Mouse (Mus musculus) kidney, adult 2 months (tissue): Measurements from ENCODE around the gene Ptprs. TPM values are rescaled to one million over a fixed set of nuclear protein-coding genes. Genes with fewer than 3 reads are reported as not detected.

Source experiments
- DNase-seq: peaks from one replicate; pipeline ENCODE4 v3.0.0; 2021
- H3K27ac ChIP-seq: fragments of 200-500 bp; 2 replicates; pipeline ENCODE4 v1.5.1; 2012; ENCODE audit warnings: low read depth, low read length, control low read depth, inconsistent platforms; ENCODE audit not compliant: insufficient read depth
- H3K27me3 ChIP-seq: fragments of 200-500 bp; replicated peaks from 2 replicates; pipeline ENCODE4 v1.6.1; 2012; ENCODE audit warnings: mild to moderate bottlenecking, moderate library complexity, low read length, inconsistent platforms; ENCODE audit not compliant: control insufficient read depth, insufficient read depth
- H3K36me3 ChIP-seq: fragments of 200-500 bp; 2 replicates; pipeline ENCODE4 v1.6.1; 2012; ENCODE audit warnings: mild to moderate bottlenecking, moderate library complexity, low read length, inconsistent platforms; ENCODE audit not compliant: control insufficient read depth, insufficient read depth
- H3K4me1 ChIP-seq: fragments of 200-500 bp; 2 replicates; pipeline ENCODE4 v1.6.1; 2011; ENCODE audit warnings: low read length; ENCODE audit not compliant: control insufficient read depth, insufficient read depth
- H3K4me3 ChIP-seq: fragments of 200-500 bp; 2 replicates; pipeline ENCODE4 v1.5.1; 2011; ENCODE audit warnings: mild to moderate bottlenecking, low read depth, low read length, control low read depth; ENCODE audit not compliant: insufficient read depth
- CTCF ChIP-seq: fragments of 200-500 bp; conservative IDR thresholded peaks from 2 replicates; pipeline ENCODE4 v1.5.1; 2011; ENCODE audit warnings: low read depth, mild to moderate bottlenecking, control low read depth, low read length, moderate library complexity, mixed read lengths; ENCODE audit not compliant: insufficient read depth, insufficient read length
- POLR2A ChIP-seq: fragments of 200-500 bp; IDR thresholded peaks from one replicate; pipeline ENCODE4 v1.6.1; 2011; ENCODE audit warnings: low read depth, low read length, control low read depth
- WGBS: fragments of 180-500 bp; shearing (Covaris S2); methylation state at CpG from one replicate; pipeline ENCODE4 v1.1.7; 2018; 5-methylcytosine and 5-hydroxymethylcytosine counted together
- polyA plus RNA-seq: library from polyadenylated mRNA; depleted of rRNA; stranded (reverse); fragments of >200 nt; gene quantifications from 2 replicates; pipeline ENCODE4 v1.2.3, GENCODE M21; 2012

The Ptprs gene
- polyA plus RNA-seq, 1 experiment = 38.8 TPM

DNA sequence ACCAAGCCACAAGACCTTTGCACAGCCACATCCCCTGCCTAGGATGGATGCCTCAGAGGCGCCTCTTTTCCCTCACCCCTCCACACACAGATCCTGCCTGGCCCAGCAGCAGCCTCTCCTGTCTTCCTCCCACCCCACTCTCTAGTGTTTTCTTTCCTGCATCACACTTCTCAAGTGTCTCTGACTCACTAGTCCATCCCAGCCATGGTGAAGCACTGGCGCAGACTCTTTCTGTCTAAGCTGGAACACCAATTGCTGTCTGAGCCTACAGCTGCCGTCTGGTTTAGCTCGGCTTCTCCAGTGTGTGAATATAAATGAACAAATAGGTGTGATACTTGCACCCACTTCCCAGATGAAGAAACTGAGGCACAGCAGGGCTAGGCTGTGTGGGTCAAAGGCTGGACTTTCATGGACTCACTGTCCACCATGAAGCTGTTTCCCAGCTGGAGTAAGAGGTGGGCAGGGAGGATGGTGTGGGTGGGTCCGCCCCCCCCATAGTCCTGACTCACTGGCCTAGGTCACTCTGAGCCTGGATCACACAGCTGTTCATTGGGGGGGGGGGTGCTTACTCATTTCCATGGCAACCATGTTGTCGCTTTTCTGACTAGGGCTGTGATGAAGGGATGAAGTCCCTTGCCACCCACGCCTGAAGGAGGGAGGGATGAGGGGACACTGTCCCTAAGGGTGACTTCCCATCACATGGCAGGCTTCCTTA lies 14.3 kb upstream of the Ptprs start:
- Histone ChIP-seq H3K27ac (no peak overlapping the region), H3K4me1 (no peaks in the 10 kb centered on the region), H3K27me3 (no peaks in the 10 kb centered on the region), H3K36me3 (no peaks in the 10 kb centered on the region), H3K4me3 (no peak overlapping the region)
- TF ChIP-seq CTCF (no peak), POLR2A (no peak)
- DNase-seq = no peak
- 79% methylated on average over 7 of the region's 7 CpGs for WGBS

DNA sequence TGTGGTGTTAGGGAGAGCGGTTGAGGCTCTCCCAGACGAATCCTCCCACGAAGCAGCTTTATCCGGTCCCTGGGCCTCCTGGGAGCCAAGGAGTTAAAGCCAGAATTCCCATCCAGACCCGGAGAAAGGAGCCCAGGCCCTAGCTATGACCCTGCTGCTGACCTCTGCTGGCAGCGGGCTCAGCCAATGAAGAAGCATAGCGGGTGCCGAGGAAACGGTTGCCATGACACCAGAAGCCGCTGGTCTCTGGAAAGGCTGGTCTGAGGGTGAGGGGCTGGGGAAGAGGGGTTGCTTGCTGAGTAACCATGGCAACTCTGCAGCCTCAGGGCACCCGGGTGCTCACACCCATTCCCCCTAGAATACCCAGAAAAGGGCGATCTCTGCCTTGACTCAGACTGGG lies 11.7 kb upstream of the Ptprs start:
- no peak overlapping the region for H3K4me3 ChIP-seq
- 24% methylated on average over 12 of the region's 12 CpGs for WGBS
- TF ChIP-seq POLR2A = no peak
- TF ChIP-seq CTCF = no peak

DNA sequence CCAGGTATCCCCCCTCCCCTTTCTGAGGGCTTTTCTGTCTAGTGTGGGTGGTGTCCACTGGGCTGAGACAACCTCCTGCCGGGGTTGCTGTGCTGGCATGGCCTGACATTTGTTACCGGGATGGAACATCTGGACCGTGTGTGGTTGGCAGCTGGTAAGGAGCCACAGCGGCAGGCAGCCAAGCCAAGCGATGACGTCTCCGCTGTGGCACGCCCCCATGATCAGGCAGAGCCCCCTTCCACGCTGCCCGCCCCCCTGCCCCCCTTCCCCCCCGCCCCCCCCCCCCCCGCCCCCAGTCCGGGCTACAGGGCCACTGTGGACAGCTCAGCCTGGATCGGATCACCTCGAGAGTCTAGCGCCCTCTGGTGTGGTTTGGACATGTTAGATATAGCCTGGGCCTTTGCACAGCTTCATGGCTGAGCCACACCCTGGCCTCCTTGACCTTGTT lies 11.2 kb upstream of the Ptprs start:
- no peaks in the 10 kb centered on the region for H3K4me1 ChIP-seq
- H3K27ac ChIP-seq = no peak overlapping the region
- TF ChIP-seq CTCF (peak; percentile 52), POLR2A (no peak)
- DNase-seq = peak; percentile 50
- H3K4me3 ChIP-seq = no peak overlapping the region
- WGBS = 5% methylated on average over 11 of the region's 16 CpGs
- no peaks in the 10 kb centered on the region for H3K27me3 ChIP-seq
- no peaks in the 10 kb centered on the region for H3K36me3 ChIP-seq

More for the DNA sequence above, 11.7 kb upstream of the Ptprs start:
- H3K27me3 ChIP-seq = no peaks in the 10 kb centered on the region
- no peaks in the 10 kb centered on the region for H3K4me1 ChIP-seq
- H3K27ac ChIP-seq = no peak overlapping the region
- no peak for DNase-seq
- no peaks in the 10 kb centered on the region for H3K36me3 ChIP-seq

DNA sequence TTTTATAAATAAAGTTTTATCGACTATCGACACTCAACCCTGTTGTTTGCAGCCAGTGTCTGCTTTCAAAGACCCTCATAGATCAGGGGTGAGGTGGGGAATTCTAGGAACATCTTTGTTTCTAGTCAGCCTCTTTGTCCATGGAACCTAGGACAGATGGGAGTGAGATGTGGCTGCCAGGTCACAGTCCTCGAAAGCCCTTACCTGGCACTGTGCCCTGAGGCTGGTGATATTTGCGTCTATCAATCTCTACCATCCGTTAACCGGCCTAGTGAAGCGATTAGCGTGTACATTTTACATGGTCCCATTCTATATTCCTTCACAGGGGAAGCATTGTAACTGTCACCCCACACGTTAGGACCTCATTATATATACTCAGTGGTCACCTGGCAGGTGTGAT lies 9.6 kb upstream of the Ptprs start:
- Histone ChIP-seq H3K27ac (no peak overlapping the region), H3K4me3 (no peak overlapping the region), H3K27me3 (no peaks in the 10 kb centered on the region), H3K4me1 (no peaks in the 10 kb centered on the region), H3K36me3 (no peaks in the 10 kb centered on the region)
- WGBS = 92% methylated on average over 9 of the region's 9 CpGs
- TF ChIP-seq POLR2A (no peak), CTCF (no peak)
- DNase-seq = no peak

DNA sequence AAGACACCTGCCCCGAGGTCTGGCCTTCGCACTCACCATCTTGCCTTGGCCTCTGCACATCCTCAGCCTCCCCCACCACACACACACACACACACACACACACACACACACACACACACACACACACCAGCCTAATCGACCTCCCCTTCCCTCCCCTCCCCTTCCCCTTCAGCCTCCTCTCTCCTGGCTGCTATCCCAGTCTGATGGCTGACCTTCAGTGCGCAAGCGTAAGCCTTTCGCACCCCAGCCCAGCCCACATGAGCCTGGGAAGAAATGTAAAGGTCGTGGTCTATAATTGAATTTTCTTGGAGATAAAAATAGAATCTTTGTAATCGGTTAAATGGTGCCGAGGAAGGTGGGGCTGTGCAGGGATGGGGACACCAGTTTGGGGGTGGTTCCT lies 8.8 kb upstream of the Ptprs start:
- WGBS = 70% methylated on average over 9 of the region's 9 CpGs
- Histone ChIP-seq H3K27ac (no peak overlapping the region), H3K4me3 (no peak overlapping the region)

DNA sequence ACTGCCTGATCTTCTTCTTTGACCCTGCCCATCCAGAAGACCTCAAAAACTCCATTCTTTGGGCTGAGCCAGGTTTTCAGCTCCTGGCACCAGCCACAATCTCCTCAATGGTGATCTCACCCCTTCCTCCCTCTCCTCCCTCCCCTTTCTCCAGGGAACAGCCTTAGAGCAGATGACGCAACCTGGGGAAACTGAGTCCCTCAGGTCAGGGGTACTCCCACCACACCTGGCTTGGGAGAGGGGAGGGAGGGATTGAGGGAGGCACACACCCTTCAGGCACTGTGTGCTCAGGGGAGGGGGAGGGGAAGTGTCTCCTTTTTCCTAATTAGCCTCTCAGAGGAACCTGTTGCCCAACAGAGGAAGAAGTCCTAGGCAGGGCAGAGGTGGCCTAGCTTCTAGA lies 6.4 kb upstream of the Ptprs start:
- Histone ChIP-seq H3K36me3 (no peaks in the 10 kb centered on the region), H3K27me3 (no peaks in the 10 kb centered on the region), H3K27ac (no peak overlapping the region), H3K4me3 (no peak overlapping the region), H3K4me1 (no peaks in the 10 kb centered on the region)
- DNase-seq = no peak
- WGBS = 92% methylated on average over 1 of the region's 1 CpGs
- no peak for TF ChIP-seq CTCF
- no peak for TF ChIP-seq POLR2A

More for the DNA sequence above, 8.8 kb upstream of the Ptprs start:
- H3K4me1 ChIP-seq = no peaks in the 10 kb centered on the region
- no peaks in the 10 kb centered on the region for H3K27me3 ChIP-seq
- DNase-seq = no peak
- H3K36me3 ChIP-seq = no peaks in the 10 kb centered on the region
- no peak for TF ChIP-seq CTCF

DNA sequence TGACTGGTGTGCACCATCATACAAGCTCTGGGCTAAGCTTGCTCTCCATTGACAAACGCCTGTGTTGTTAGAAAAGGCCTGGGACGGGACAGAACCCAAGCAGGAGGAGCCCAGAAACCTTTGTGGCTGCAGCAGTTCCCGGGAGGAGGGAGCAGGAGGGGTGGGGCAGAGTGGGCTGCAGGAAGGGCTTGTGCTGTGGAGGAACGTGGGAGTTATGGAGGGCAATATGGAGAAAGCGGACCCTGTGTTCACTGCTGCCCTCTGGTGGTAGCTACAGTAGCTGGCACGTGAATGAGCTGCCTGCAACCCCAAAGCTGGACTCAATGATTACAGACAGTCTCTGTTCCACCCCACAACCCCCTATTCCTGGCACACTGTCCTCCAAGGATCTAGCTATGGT lies 3.1 kb upstream of the Ptprs start:
- H3K4me1 ChIP-seq = no peaks in the 10 kb centered on the region
- no peaks in the 10 kb centered on the region for H3K36me3 ChIP-seq
- H3K4me3 ChIP-seq = no peak overlapping the region
- DNase-seq = peak; percentile 78
- H3K27ac ChIP-seq = no peak overlapping the region
- TF ChIP-seq POLR2A = no peak
- TF ChIP-seq CTCF = peak; percentile 97
- peaks cover 5% of the 10 kb centered on the region for H3K27me3 ChIP-seq
- 13% methylated on average over 6 of the region's 6 CpGs for WGBS
